Comparison of ENCODE assay signal across 15 mouse cellular contexts in genomic region chr2:24807036-24807435, GRCm38 (mm10). TPM values are rescaled to one million over a fixed set of nuclear protein-coding genes. Genes with fewer than 3 reads are reported as not detected.
DNase-seq lines count a peak whose midpoint lies in the region; ATAC-seq lines count a peak whose summit lies in the region.
"Had no signal": no experiment of that assay in that cellular context is flagged by ENCODE, and none has a peak within 500 bp of the region (broad histone marks: within the 10 kb centered on the region; RNA-seq: fewer than 3 reads in every experiment).

No protein-coding gene starts in this region.

- no peak for ATAC-seq in cerebellum, adult (ENCODE audit: insufficient number of reproducible peaks, low FRiP score, low TSS enrichment)
- ATAC-seq: activated CD4-positive, CD25-positive, alpha-beta regulatory T cell, adult 4 months; Patski had no signal

- intact Hi-C loops in left cerebral cortex, postnatal 25 days (cut with DNase I) = loop anchor here (2.0 kb wide), 1 partner anchor 44 kb away; the partner anchor contains the start of gene Cacna1b

- peak; percentile 28 to 34 for DNase-seq in left cerebral cortex, adult 18-20 months (ENCODE audit: low spot score in 2 of 2)
- DNase-seq in left cerebral cortex, adult 11 months (ENCODE audit: low spot score) = no peak
- DNase-seq in layer of hippocampus, adult 11-12 months (ENCODE audit: low spot score) = peak; percentile 32
- peak; percentile 30 to 83 for DNase-seq in left cerebral cortex, postnatal 25 days (ENCODE audit: low spot score in 2 of 2)
- DNase-seq in thymus, postnatal 0 days (ENCODE audit: low spot score) = no peak
- DNase-seq in liver = no peak
- DNase-seq: adrenal gland, postnatal 25 days; cerebellum, adult 9-11 months; kidney, adult 9 months; kidney, postnatal 36 days; lung, embryonic 14.5 days; midbrain, embryonic 14.5 days had no signal

RNA-seq across cellular contexts. Expression of gene Cacna1b, which starts 44.1 kb away (rescaled TPM):
- total RNA-seq in left cerebral cortex, adult 18-20 months (2021) = 10 to 100 TPM; 75.6 to 83.3 TPM
- 10 to 100 TPM; 87.9 to 95.9 TPM for total RNA-seq in left cerebral cortex, postnatal 25 days (2021)
- 0.46 and 0.48 TPM in 2 replicates for polyA plus RNA-seq in thymus, postnatal 0 days (2015; fragmentation: Nextera tagmentation; extraction: Ambion mirVana)

Comparison
In these comparisons a context has a peak if more than half of its experiments do, and no peak if none do; other contexts are left out.
1. DNase-seq: peak in left cerebral cortex, adult 18-20 months (2 of 2), layer of hippocampus, adult 11-12 months (single experiment) and left cerebral cortex, postnatal 25 days (2 of 2); none in left cerebral cortex, adult 11 months (single experiment), thymus, postnatal 0 days (single experiment) and liver (single experiment).